Mouse (Mus musculus): ENCODE data around the gene Nkx2-5.

Gene Nkx2-5

DNA sequence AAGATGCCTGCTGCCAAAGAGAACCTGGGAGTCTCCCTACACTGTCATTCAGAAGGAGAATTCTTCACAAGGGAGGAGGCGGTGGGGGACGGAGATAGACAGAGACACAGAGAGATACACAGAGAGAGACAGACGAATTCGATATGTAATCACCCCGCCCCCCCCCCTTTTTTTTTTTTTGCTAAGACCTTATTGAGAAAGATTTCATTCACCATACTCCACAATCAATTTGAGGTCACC, at the start of gene Nkx2-5:
TSS of gene Nkx2-5 (minus strand) at position 101 of the 240 bp plus-strand sequence.
- no peak for DNase-seq

DNA sequence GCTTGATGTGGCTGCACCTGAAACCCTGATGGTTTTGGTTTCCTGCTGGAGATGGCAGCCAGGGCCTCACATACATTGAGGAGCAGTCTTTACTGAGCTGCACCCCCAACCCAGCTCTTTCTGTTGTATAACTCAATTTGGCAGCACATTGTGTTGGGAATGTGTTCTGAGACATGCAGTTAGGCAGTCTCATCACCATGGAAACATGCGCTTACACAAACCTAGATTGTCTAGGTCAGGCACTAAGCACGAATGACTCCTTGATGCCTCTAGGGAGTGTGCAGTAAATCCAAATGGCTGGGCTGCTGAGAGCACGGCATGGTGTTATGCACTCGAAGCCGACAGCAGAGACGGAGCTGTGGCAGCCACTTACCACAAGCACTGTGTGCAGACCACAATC, 49.5 kb upstream of the Nkx2-5 start:
- DNase-seq: no peak

DNA sequence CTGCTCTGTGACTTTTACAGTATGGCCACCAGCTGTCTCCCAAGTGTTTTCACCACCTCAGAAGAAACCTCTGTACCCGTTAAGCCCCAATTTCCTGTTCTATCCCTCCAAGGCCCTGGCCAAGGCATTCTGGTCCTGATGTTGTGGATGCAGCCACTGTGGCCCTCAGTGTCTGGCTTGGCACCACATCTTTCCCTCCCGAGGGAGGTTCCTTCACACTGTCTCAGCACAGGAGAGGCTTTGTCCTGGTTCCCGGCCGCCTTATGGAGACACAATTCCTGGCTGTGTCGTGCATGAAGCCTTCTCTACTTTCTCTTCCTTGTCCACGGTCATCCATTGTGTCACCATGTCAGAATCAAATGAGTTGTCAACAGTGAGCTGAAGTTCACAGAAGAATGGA, 48.7 kb upstream of the Nkx2-5 start:
- DNase-seq: no peak

DNA sequence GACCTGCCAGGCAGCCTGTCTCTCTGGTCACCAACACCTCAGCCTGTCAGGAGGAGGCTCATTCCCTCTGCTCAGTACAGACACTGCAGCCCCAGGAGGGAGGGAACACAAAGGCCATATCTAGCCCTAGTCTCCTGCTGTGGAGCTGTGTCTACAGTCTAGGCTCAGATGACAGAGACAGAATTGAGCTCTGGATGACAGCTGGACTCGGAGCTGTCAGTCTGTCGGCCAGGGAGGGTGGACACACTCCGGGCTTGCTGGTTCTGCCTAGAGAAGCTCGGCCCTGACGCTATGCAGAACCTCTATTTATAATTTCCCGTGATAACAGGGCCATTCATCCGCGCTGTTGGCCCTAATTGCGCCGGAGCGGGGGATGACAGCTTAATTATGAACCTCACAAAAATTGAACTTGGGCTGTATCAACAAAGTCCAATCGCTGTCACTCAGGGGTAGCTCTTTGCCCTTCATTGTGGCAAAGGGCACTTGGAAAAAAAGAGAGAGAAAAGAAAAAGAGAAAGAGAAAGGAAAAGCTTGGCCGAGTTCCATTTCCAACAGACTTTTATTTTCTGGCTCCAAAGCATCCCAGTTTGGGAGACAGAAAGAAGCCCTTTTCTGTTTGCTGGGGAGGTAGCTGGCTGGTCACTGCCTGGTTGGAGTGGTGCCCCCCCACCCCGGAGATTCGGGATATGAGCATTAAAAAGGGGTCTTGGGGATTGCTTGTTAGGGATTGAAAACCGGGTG, 48.0 kb upstream of the Nkx2-5 start:
- no peak for DNase-seq

DNA sequence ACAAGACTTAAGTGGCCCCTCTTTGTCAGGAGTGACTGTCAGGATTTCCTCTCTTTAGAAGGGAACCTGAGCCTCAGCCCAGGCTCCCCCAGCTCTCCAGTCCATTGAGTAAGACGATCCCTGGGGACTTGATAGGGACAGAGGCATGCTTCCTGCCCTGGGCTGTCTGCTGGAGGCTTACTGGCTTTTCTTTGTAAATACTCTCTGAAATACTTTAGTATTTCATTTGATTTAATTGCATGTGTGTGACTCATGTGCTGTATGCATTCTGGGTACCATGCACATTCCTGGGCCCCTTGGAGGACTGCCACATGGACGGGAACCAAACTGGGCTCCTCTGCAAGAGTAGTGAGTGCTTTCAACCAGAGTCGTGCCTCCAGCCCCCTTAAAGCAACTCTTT, 43.1 kb upstream of the Nkx2-5 start:
- DNase-seq: no peak

DNA sequence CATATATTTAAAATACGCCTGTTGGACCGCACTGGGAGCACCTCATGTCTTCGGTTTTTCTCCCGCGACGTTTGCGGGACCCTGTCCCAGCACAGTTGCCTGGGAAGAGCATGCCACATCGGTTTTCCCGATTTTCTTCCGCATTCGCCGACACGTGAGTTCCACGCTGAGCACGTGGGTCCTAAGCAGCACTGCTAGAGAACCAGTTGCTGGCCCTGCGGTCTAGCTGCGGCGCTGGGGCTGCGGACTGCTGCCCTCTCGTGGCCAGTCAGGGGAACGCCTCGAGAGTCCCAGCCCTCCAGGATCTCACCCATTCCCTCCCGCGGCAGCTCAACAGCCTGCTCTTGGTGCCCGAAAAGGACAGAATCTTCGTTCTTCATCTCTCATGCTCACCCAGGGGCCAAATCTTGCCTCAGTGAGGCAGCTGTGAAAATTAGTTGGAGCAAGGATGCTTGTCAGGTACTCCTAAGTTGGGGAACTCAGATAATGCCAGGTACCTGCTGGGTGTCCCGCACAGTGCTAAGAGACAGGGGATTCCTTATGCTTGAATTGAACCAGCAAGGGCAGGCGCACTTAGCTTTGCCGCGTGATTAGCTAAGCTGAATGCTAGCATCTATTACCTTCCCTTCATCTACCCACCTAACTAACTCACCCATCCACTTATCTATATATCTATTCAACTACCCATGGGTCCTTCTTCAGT, 41.4 kb upstream of the Nkx2-5 start:
- peak; percentile 85 for DNase-seq

DNA sequence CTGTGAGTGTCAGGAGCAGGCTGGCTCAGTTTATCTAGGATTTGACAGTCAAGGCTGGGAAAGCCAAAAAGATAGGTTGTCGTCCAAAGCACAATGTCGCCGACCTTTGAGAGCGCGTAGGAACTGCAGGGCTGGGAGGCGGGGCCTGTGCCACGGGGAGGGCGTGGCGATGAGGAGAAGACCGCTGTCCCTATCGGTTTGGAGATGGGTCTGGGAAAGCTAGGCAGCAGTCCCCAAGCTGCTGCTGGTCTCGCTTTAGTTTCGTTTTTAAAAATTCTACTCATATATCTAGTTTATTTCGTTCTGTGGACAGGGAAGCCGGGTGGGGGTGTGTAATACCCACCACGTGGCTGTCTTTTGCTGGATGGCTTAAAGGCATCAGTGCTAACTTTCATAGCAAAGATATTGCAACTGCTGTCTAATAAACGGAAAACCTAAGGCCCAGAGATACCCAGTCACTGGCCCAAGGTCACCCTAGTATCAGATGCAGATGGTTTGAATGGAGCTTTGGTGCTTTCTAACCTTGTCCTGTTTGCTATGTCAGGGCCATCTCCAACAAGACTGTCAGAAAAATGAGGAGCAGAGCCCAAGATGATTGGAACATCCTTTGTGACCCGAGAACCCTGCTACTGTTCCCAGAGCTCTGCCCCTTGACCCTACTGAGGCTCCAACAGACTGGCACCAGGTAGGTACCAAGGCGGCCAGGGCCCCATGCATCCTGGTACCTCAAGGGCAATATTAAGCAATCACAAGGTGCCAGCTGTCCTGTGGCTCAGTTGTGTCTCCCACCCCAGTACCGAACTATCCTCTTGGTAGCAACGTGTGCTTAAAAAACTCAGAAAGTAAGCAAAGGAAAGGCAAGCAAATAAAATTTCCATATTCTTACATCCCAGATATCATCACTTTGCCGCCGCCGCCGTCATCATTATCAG, 40.5 kb upstream of the Nkx2-5 start:
- peak; percentile 54 for DNase-seq

DNA sequence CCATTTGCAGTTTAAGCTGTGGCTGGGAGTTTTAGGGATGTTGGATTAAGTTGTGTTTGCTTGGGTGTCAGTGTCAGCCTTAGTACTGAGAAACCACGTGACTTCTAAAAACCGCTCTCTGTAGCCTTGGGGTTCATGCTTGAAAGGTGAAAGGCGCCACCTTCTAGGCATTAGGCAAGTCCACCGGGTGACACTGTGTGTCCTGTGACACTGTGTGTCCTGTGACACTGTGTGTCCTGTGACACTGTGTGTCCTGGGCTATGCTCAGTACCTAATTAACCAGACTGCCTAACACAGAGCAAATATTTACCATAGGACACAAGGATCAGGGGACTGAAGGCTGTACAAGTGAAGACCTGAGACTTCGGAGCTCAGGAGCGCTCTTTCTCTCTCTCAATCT, 38.8 kb upstream of the Nkx2-5 start:
- DNase-seq: no peak

DNA sequence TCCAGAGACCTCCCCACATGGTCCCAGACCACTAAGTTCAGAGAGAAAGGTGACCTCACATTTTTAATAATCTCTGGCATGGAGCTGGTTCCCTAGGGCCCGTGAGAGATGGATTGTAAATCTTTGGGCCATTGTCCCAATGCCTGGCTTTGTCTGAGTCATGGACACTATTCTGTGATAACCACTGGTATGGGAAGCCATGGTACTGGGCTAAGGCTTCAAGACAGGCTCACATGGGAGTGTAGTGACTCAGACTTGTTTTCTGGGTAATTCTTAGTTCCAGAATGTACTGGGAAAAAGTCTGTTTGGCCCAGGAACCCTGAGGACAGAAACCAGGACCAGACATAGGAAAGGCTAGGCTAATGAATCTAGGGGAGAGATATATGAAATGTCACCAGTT, 37.9 kb upstream of the Nkx2-5 start:
- DNase-seq: no peak

DNA sequence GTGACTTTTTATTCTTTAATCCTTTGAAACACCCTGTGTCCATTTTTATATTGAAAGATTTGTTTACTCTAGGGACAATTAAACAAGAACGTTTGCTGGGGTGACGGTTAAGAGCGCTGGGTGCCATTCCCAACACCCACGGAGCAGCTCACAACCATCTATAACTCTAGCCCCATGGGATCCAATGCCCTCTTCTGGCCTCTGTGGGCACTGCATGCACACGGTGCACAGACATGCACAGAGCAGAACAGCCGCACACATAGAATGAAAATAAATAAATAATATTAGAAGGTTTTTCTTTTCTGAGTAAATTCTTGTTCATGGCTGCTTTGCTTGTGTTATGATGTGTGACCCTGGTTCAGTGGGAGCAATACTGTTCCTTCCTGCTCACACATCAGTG, 34.4 kb upstream of the Nkx2-5 start:
- DNase-seq: no peak

DNA sequence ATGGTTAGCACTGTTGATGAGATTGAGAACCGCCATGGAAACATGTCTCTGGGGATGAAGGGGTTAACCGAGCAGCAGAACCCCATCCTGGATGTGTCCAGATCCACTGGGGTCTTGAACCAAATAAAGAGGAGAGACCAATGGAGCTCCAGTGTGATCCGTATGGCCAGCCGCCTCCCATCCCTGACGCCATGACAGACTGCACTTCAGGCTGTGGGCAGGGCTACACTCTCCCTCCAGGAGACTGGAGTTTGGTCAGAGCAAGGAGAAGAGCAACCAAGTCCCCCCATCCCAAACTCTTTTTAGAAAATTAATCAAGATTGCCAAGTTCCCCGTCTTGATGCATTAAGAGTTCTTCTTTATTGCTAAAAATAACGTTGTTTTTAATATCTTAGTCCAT, 33.1 kb upstream of the Nkx2-5 start:
- no peak for DNase-seq

DNA sequence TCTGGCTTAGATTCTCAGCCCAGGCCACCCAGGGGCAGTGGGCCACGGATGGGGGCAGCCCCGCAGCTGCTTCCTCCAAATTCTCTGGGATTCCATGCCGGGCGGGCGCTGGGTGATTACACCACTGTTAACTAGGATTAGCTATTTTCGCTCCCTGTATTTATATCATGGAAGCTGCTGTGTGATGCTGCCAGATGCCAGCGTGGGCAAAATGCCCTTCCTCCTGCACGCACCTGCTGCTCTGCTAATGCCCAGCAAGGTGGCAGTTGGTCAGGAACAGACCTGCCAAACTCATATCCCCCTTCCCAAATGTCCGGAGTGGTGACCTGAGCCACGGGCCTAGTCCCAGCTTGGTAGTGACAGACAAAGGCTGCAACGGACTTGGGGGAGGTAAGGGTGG, 29.7 kb upstream of the Nkx2-5 start:
- no peak for DNase-seq

DNA sequence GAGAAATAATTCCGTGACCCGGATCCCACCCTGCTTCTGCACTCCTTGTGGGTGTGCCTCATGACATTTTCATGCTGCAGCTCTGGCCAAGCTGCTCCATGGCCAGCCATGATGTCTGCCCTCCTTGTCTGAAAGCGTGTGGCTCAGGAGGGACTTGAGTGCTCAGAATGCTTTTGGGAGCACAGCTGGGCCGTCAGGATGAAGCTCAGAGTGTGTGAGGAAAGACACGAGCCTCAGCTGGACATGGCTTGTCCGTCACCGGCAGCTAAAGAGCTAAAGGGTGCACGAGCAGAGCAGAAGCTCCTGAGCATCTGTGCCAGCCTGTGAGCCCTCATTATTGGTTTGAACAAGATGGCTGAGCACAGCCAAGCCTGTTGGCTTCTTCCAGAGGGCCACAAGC, 28.7 kb upstream of the Nkx2-5 start:
- DNase-seq: no peak

DNA sequence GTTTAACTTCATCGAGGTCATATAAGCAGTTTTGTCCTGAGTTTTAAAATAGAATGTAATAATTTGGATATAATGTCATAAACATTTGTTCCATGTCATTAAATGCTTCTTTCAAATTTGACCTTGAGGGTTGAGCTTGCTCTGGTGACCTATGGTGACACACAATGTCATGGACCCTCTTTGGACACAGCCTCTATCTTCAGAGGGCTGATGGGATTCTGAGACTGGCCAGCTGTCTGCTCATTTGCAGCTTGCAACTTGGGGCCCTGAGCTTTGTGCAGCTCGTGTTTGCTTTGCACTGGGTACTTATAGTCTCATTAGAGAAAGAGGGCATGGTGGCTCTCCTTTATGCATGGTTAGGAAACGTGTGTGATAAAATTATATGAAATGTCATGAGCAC, 28.1 kb upstream of the Nkx2-5 start:
- DNase-seq: no peak

DNA sequence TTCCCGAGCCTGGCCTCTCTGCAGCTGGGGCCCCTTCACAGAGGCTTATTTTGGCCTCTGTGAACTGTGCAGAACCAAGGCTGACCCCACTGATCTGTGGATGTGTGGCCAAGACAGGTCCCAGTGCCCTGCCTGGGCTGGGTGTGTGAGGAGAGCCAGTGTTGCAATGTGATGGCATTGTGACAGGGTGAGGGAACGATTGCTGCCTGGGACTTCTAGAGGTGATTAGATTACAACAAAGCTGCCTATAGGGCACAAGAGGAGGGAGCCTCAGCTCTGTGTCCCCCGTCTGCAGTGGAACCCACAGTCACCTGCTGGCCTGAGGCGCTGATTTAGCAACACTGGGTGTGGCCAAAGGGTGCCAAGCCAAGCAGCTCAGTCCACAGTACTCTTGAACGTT, 23.9 kb upstream of the Nkx2-5 start:
- no peak for DNase-seq

DNA sequence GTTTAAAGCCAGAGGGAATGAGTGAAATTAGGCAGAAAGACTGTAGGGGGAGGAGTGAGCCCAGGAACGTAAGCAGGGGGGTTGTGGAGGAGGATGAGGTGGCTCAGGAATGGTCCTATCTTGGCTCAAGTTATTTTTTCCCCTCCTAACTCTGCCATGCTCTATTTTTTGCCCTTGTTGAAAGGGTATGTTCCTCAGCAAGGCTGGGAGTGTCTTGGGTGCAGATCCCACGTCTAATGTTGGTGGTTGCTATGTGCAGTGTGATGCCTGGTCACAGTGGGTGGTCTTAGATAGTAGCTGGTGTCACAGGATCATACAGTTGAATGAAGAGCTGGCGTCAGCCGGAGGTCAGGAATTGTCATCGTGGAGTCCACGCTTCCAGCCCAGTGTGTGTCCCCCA, 20.3 kb upstream of the Nkx2-5 start:
- DNase-seq: no peak

DNA sequence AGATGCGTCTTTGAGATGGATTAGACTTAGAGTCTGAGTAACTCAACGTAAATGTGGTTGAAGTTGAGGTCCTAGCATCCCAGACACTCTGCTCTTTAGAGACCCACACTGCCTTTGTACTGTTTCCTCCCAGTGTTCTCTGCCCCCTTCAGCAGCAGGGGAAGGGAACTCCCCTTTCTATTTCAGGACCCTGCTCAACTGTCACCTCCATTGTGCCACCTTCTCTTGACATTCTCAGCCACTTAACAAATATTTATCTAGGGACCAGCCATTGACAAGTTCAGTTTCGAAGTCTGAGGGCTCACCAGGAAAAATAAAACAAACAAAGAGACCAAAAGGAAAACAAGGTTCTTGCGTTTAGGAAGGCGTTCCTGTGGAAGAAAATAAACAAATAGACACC, 19.5 kb upstream of the Nkx2-5 start:
- no peak for DNase-seq

DNA sequence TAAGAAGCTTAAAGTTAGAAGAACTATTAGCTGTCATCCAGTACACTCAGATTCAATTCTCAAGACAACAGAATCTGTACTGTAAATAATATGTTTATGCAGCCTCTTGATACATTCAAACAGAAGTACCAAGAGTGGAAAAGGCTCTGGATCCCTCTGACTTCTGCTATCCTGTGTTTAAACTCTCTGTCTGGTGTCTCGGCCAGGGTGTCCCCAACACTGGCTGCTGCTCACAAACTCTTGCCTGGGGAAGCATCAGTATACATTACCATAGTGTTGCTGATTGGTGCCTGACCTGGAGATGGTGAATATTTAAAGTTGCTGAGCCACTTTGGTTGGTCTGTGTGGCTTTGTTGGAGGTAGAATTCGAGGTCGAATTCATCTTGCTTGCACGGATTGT, 17.0 kb upstream of the Nkx2-5 start:
- no peak for DNase-seq

DNA sequence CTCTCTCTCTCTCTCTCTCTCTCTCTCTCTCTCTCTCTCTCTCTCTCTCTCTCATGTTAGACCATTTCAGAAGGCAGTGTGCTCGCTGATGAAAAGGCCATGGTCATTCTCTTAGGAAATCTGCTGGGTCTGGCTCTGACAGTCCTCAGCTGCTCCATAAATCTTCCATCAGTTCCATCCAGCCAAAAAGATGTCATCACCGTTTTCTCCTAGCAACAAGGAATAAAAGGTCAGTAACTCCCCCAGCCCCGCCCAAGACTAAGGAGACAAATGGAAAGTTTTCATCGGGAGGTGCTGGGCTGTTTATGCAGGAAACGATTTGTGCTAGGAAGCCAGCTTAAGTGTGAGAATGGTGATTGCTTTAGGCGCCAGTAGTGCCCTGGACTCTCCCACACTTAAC, 16.6 kb upstream of the Nkx2-5 start:
- no peak for DNase-seq

DNA sequence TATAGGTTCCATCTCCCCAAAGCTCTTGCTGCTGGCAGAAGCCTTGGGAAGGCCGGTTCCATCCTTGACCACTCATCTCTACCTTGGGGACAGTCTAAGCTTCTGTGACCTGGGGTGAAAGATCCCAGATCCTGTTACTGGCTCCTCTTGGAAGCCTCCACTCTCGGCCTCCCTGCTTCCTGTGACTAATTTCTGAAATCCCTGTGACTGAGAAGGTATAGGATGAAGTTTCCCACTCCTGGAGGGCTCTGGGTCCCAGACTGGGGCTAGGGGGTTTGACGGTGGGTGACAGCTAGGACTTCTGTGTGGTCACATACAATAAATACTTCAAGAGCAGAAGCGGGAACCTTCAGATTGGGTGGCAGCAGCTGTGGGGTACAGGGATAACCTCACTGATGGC, 16.1 kb upstream of the Nkx2-5 start:
- no peak for DNase-seq

DNA sequence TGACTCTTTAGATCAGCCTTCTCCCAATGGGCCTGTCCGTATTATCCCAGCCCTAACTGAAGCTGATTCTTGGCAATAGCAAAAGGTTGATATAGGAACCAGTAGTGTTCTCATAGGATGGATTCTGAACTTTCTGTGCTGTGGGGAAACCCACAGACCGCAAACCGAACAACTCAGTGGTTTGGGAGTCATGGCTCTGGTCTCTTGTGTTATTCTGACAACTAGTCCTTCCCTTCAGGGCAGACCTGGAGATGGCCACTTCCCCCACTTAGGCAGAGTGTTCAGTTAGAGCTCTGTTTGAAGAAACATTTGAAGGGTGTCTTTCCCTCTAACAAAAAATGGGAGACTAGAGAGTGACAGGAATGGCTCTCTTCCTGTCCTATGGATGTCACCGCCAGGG, 7.5 kb upstream of the Nkx2-5 start:
- DNase-seq: no peak

DNA sequence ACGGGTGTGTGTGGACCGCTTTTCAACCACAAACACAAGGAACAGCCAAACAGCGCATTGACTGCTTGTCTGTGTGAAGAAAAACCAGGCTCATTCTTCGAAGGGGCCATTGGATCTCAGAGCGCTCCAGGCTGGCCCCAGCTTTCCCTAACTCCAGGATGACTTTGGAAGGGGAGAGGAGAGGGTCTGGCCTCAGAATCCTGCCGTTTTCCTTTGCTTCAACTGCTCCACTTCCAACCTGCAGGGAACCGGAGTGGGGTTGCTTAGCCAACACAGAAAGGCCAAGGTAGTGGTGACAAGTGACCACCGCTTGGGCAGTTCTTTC, 6.3 kb upstream of the Nkx2-5 start:
- DNase-seq: no peak

DNA sequence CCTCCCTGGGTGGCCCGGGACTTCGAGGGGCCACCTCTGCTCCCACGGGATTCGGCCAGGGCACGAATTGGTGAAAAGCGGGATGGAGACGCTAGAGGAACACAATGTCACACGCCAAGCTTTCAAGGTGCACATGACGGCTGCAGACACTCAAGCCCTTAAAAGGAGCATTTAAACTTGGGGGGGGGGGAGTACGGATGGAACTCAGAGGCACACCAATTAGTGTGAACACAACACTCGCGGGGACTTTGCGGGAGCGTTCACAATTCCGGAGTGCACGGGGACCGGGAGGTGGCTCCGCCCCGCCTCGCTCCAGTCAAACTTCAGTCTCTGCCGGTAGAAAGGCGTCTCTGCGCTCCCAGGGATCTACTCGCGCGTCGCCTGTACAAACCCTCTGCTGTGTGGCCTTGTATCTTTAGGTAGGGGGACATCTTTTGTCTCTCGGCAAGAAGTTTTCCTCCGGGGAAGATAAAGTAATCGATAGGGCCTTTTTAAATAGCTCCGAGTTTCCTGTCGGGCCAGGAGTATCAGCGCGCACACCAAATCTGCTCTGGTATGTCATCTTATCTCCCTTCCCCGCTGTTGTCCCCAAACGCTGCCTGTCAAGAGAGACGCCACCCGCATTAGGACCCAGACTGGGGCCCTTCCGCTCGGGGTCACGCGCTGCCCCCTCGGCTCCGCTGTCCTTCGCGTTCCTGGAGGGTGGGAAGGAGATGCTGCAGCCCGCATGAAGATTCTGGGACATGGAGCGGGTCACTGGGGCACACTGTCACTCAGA, 5.7 kb upstream of the Nkx2-5 start:
- no peak for DNase-seq
